Mouse (Mus musculus) spleen, postnatal 14 days (tissue): ENCODE data around the gene Gm15517.
"Not testable (repeated sequence)": the region's sequence is repeated elsewhere in the genome, so short reads cannot be mapped to it uniquely, and the experiment has no call there.

Source experiments
- DNase-seq, 2 experiments: peaks; one replicate each; pipeline ENCODE4 v3.0.0; 2021 to 2022; ENCODE audit warnings: low spot score in 2 of 2

Gene Gm15517

GRCm38 (mm10) chr7:44269397-44269796 is 8.2 kb downstream of the Gm15517 start:
- no peak for DNase-seq

- DNase-seq = no peak
Measured at GRCm38 (mm10) chr7:44271309-44271708, 10.1 kb downstream of the Gm15517 start.

- no peak for DNase-seq
Measured at GRCm38 (mm10) chr7:44272546-44272945, 11.3 kb downstream of the Gm15517 start.

DNA sequence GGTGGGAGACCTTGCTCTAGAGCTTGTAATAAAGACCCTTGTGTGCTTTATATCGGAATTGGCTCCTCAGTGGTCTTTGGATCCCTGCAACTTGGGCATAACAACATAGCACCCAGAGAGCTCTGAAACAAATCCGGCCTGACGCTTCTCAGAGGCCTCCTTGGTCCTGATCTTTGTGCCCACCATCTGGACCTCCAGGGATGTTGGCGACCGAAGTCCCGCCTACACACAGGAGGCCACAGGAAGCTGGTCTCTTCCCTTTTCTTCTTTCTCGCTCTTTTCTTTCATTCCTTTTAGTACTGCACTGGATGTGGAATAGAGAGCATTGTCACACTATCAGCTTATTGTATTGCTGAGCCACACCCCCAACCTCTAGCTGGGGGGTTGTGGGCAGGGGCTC is 12.2 kb downstream of the Gm15517 start:
- no peak for DNase-seq

- DNase-seq = no peak
Measured at GRCm38 (mm10) chr7:44274096-44274495, 12.8 kb downstream of the Gm15517 start.

- no peak for DNase-seq
Measured at GRCm38 (mm10) chr7:44275546-44275945, 14.3 kb downstream of the Gm15517 start.

GRCm38 (mm10) chr7:44276461-44277249 is 15.4 kb downstream of the Gm15517 start:
- no peak for DNase-seq

DNA sequence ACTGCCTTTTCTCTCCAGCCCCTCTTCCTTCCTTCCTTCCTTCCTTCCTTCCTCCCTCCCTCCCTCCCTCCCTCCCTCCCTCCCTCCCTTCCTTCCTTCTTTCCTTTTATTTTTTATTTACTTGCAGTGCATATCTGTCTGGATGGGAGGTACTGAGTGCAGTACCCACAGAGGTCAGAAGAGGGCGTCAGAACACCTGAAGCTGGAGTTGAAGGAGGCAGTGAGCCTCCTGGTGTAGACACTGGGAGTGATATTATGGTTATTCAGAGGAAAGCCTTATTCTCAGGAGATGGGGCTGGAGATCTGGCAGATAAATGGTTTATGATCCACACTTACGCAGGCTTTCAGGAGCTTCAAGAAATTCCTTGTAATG is 16.0 kb downstream of the Gm15517 start:
- peak in 1 of 2 experiments; percentile 23 for DNase-seq

- no peak for DNase-seq
Measured at GRCm38 (mm10) chr7:44280959-44281358, 19.7 kb downstream of the Gm15517 start.

DNA sequence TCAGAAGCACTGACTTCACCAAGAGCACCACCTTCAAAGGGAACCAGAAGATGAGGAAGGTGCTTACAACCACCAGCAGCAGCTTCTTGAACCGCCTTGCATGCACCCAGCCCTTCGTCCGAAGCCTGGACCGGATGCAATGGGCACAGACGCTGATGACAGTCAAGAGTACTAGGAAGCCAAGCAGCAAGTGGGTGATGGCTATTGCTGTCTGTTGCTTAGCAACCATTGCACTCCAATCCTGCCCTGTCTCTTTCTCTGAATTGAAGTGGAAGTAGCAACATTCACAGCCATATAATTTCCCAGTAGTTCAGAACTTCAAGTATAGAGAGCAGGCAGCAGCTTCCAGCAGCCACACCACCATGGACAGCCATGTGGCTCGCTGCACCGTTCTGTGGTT is 20.3 kb downstream of the Gm15517 start:
- no peak for DNase-seq

GRCm38 (mm10) chr7:44287760-44288159 is 26.5 kb downstream of the Gm15517 start:
- no peak for DNase-seq

DNA sequence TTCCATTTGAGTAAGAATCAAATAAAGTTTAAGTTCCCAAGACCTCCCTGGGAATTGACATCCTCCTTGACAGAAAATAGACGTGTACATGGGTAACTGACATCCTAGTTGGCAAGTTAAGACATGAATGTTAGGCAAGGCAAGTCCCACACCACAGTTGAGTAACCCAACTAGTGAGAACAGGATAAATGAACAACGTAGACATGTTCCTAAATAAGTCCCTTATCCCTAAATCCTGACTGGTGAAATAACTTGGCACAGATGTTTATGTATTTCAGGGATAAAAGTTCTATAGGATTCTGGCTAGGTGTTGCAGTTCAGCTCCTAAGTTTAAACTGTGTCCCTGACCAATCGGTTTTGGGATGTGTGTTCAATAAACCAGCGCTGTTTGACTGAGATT is 29.7 kb downstream of the Gm15517 start:
- DNase-seq = no peak

DNA sequence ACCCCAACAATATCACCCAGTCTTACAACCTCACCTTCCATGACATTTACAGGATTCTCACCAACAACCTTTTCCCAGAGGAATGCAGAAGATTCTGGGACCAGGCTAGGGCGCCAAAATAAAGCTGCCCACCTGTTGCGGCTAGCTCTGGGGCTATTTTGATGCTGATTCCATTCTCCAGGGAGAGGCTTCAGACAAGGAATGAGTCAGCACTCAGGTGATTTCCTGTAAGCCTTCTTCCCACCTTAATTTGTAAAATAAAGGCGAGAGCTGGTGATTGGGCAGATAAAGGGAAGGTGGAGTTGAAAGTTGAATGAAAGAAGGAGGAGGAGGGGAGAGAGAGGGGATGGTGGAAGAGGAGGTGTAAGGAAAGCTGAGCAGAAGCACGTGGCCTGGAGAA is 30.2 kb downstream of the Gm15517 start:
- no peak for DNase-seq

DNA sequence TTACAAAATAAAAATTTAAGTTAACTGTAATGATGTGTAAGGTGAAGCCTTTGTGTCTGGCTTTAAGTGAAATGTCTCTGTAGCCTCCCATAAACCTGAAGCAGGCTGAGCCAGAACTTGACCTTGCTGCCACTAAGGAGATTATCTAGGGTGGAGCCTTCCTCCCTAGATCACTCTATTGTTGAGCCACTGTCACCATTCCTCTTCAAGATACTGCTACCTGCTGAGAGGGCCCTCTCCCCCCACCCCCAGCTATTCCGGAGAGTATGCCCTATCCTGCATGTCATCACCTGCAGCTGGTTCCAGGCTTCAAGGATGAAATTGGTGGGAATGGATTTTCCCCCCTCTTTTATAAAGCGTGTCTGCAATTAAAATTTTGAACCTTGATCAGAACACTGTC is 36.3 kb downstream of the Gm15517 start:
- DNase-seq = not testable (repeated sequence)

- DNase-seq = no peak
Measured at GRCm38 (mm10) chr7:44303346-44304340, 42.4 kb downstream of the Gm15517 start.

DNA sequence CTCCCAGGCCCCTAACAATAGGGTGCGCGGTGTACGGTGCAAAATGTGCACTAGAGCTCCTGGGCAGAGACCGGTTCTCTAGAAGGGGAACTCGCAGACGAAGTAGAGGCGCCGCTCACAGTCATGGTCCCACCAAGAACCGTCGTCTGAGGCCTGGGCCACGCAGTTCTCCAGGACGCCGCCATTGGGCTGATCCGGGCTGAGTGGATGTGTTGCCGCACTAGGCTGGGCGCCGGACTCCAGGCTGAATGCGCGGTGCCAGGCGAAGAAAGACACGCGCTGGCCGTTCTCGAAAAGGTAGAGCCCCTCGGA is 43.2 kb downstream of the Gm15517 start:
- no peak for DNase-seq

DNA sequence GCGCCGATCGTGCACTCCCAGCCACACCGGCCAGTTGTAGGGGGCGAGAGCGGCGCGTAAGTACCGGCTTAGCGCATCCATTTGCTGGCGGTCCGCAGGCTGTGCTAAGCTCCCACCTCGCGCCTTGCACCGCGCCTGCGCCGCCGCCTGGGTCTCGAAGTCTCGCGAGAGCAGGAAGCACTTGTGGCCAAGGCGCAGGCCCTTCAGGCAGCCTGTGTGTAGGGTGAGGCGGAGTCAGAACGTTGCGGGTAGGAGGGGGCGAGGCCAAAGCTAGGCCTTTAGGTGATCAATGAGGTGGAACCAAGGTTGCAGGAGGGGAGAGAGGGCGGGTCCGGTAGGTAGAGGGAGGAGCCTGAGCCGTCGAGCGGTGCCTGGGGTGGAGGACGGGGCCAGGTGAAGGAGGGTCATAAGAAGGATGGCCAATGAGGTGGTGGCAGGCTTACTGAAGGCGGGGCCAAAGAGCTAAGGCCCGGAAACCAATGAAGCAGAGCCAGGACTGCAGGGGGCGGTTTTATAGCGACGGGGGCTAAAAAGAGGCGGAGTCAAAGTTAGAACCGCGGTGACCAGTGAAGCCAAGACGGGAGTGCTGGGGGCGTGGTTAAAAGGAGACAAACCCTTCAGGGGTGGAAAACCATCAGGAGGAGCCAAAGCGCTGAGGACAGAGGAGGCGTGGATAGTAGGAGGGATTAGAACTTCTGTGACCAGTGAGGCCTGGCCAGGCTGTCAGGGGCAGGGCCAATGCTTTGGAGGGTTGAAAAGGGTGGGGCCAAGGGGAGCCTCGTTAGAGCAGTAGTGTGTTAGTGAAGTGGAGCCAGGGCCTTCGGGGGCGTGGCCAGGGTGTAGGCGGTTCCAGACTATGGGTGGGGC is 43.8 kb downstream of the Gm15517 start:
- DNase-seq = peak; percentile 75 to 84

DNA sequence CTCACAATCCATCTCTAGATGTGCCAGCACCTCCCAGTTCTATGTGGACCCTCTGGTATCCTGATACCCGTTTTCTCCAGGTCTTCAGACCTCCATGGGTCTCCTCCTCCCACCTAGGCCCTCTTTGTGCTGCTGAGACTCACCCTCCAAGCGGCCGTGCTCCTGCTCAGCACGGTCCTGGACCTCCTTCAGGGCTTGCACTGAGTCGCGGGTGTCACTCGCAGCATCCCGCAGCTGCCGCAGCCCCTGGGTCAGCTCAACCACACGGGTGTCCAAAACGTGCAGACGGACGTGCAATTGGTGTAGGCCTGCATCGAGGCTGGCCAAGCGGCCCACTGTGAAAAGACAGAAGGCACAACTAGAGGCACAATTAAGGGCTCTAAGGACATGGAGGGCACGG is 44.4 kb downstream of the Gm15517 start:
- no peak for DNase-seq

GRCm38 (mm10) chr7:44306516-44307240 is 45.4 kb downstream of the Gm15517 start, which contains the start of gene Clec11a:
TSS of gene Clec11a (minus strand) at chr7:44306902.
- DNase-seq = no peak

GRCm38 (mm10) chr7:44307261-44308020 is 46.2 kb downstream of the Gm15517 start:
- no peak for DNase-seq
